Mouse (Mus musculus): ENCODE data around the gene Ppcdc.
"Not testable (repeated sequence)": the region's sequence is repeated elsewhere in the genome, so short reads cannot be mapped to it uniquely, and the experiment has no call there.

Ppcdc gene

GRCm38 (mm10) chr9:57431202-57431601, 8.7 kb downstream of the Ppcdc start:
- no peak for DNase-seq (ENCODE audit: low read depth, low spot score)

GRCm38 (mm10) chr9:57428391-57428790, 11.5 kb downstream of the Ppcdc start:
- no peak for DNase-seq (ENCODE audit: low read depth, low spot score)

GRCm38 (mm10) chr9:57427937-57428336, 12.0 kb downstream of the Ppcdc start:
- DNase-seq (ENCODE audit: low read depth, low spot score): no peak

GRCm38 (mm10) chr9:57427123-57427522, 12.8 kb downstream of the Ppcdc start:
- DNase-seq (ENCODE audit: low read depth, low spot score): not testable (repeated sequence)

- DNase-seq (ENCODE audit: low read depth, low spot score): no peak
Measured at GRCm38 (mm10) chr9:57425116-57425515, 14.8 kb downstream of the Ppcdc start.

GRCm38 (mm10) chr9:57424066-57424465, 15.9 kb downstream of the Ppcdc start:
- no peak for DNase-seq (ENCODE audit: low read depth, low spot score)

- no peak for DNase-seq (ENCODE audit: low read depth, low spot score)
Measured at GRCm38 (mm10) chr9:57421688-57422111, 18.2 kb downstream of the Ppcdc start.

GRCm38 (mm10) chr9:57421121-57421571, 18.8 kb downstream of the Ppcdc start:
- DNase-seq (ENCODE audit: low read depth, low spot score): no peak

- no peak for DNase-seq (ENCODE audit: low read depth, low spot score)
Measured at GRCm38 (mm10) chr9:57420321-57421120, 19.4 kb downstream of the Ppcdc start.

GRCm38 (mm10) chr9:57419521-57420267, 20.2 kb downstream of the Ppcdc start:
- DNase-seq (ENCODE audit: low read depth, low spot score): no peak

- no peak for DNase-seq (ENCODE audit: low read depth, low spot score)
Measured at GRCm38 (mm10) chr9:57417341-57417740, 22.6 kb downstream of the Ppcdc start.

GRCm38 (mm10) chr9:57407120-57407905, 32.6 kb downstream of the Ppcdc start:
- DNase-seq (ENCODE audit: low read depth, low spot score): no peak

- no peak for DNase-seq (ENCODE audit: low read depth, low spot score)
Measured at GRCm38 (mm10) chr9:57406395-57406794, 33.5 kb downstream of the Ppcdc start.

GRCm38 (mm10) chr9:57404036-57404435, 35.9 kb downstream of the Ppcdc start:
- no peak for DNase-seq (ENCODE audit: low read depth, low spot score)

GRCm38 (mm10) chr9:57402318-57403251, 37.3 kb downstream of the Ppcdc start:
- DNase-seq (ENCODE audit: low read depth, low spot score): no peak

- DNase-seq (ENCODE audit: low read depth, low spot score): no peak
Measured at GRCm38 (mm10) chr9:57398773-57399172, 41.2 kb downstream of the Ppcdc start.

- no peak for DNase-seq (ENCODE audit: low read depth, low spot score)
Measured at GRCm38 (mm10) chr9:57392892-57393291, 47.0 kb downstream of the Ppcdc start.

- DNase-seq (ENCODE audit: low read depth, low spot score): no peak
Measured at GRCm38 (mm10) chr9:57390869-57391268, 49.1 kb downstream of the Ppcdc start.

- DNase-seq (ENCODE audit: low read depth, low spot score): no peak
Measured at GRCm38 (mm10) chr9:57389131-57389530, 50.8 kb downstream of the Ppcdc start.

GRCm38 (mm10) chr9:57386926-57387325, 53.0 kb downstream of the Ppcdc start:
- no peak for DNase-seq (ENCODE audit: low read depth, low spot score)

- DNase-seq (ENCODE audit: low read depth, low spot score): no peak
Measured at GRCm38 (mm10) chr9:57384621-57385020, 55.3 kb downstream of the Ppcdc start.
